In genomic region chr16:11980764-11981163, GRCm38 (mm10) we compare ENCODE assay signal across 10 mouse cellular contexts. TPM values are rescaled to one million over a fixed set of nuclear protein-coding genes. Genes with fewer than 3 reads are reported as not detected.
DNase-seq lines count a peak whose midpoint lies in the region; ATAC-seq and TF ChIP-seq lines count a peak whose summit lies in the region.
"Had no signal": no experiment of that assay in that cellular context is flagged by ENCODE, and none has a peak within 500 bp of the region (broad histone marks: within the 10 kb centered on the region; RNA-seq: fewer than 3 reads in every experiment).

No protein-coding gene starts in this region.

- no peak overlapping the region for H3K27ac ChIP-seq in hindbrain, embryonic 10.5 days
- H3K27ac ChIP-seq in hindbrain, embryonic 12.5 days: no peak overlapping the region
- no peak overlapping the region for H3K27ac ChIP-seq in thymus, adult 2 months (ENCODE audit: control insufficient read depth, insufficient read depth, low read length)
- H3K27ac ChIP-seq in forebrain, embryonic 13.5 days: no peak overlapping the region
- H3K27ac ChIP-seq: macrophage; stomach, embryonic 15.5 days had no signal

- H3K4me1 ChIP-seq in hindbrain, embryonic 10.5 days (replicated peaks): peaks cover 24% of the 10 kb centered on the region
- peaks cover 15% of the 10 kb centered on the region for H3K4me1 ChIP-seq in hindbrain, embryonic 12.5 days
- H3K4me1 ChIP-seq in E14TG2a.4 (replicated peaks; ENCODE audit: low read depth, low read length): peaks cover 18% of the 10 kb centered on the region
- peaks cover 3% of the 10 kb centered on the region for H3K4me1 ChIP-seq in lung, adult 2 months (ENCODE audit: control insufficient read depth, insufficient read depth, low read length)
- no peaks in the 10 kb centered on the region; the same call in 1 of the 2 replicates for H3K4me1 ChIP-seq in thymus, adult 2 months (replicated peaks; ENCODE audit: control insufficient read depth, insufficient read depth, low read length)
- H3K4me1 ChIP-seq in forebrain, embryonic 13.5 days: peaks cover 20% of the 10 kb centered on the region

- WGBS in hindbrain, embryonic 10.5 days: 18% methylated on average over 3 of the region's 3 CpGs
- WGBS in hindbrain, embryonic 12.5 days: 23% methylated on average over 3 of the region's 3 CpGs
- 19% methylated on average over 3 of the region's 3 CpGs for WGBS in lung, adult 2 months
- WGBS in thymus, adult 2 months: 25% methylated on average over 3 of the region's 3 CpGs
- 12% methylated on average over 3 of the region's 3 CpGs for WGBS in forebrain, embryonic 13.5 days

- no peak for TF ChIP-seq POLR2A in lung, adult 2 months (IDR thresholded peaks at IDR 0.05; ENCODE audit: borderline replicate concordance, extremely low read depth, low read depth, low read length)
- TF ChIP-seq POLR2A in thymus, adult 2 months (IDR thresholded peaks at IDR 0.05; ENCODE audit: control insufficient read depth, extremely low read depth, insufficient read depth, low read length, poor library complexity): no peak

- no peaks in the 10 kb centered on the region for H3K9me3 ChIP-seq in hindbrain, embryonic 10.5 days
- H3K9me3 ChIP-seq in hindbrain, embryonic 12.5 days (replicated peaks): no peaks in the 10 kb centered on the region
- H3K9me3 ChIP-seq in E14TG2a.4 (ENCODE audit: low read length): no peaks in the 10 kb centered on the region
- H3K9me3 ChIP-seq in forebrain, embryonic 13.5 days (replicated peaks): no peaks in the 10 kb centered on the region
- H3K9me3 ChIP-seq: stomach, embryonic 15.5 days had no signal

- H3K4me2 ChIP-seq in hindbrain, embryonic 12.5 days (replicated peaks): no peak overlapping the region
- no peak overlapping the region for H3K4me2 ChIP-seq in forebrain, embryonic 13.5 days
- H3K4me2 ChIP-seq: stomach, embryonic 15.5 days had no signal

- peaks cover 49% of the 10 kb centered on the region for H3K27me3 ChIP-seq in hindbrain, embryonic 10.5 days (ENCODE audit: insufficient read depth, poor library complexity, severe bottlenecking)
- H3K27me3 ChIP-seq in hindbrain, embryonic 12.5 days: peaks cover 52% of the 10 kb centered on the region
- H3K27me3 ChIP-seq in E14TG2a.4 (ENCODE audit: insufficient read depth, low read length): peaks cover 66% of the 10 kb centered on the region
- H3K27me3 ChIP-seq in thymus, adult 2 months (ENCODE audit: control insufficient read depth, insufficient read depth, low read length): peaks cover 8% of the 10 kb centered on the region
- H3K27me3 ChIP-seq in forebrain, embryonic 13.5 days: peaks cover 48% of the 10 kb centered on the region

- no peaks in the 10 kb centered on the region for H3K36me3 ChIP-seq in hindbrain, embryonic 10.5 days
- H3K36me3 ChIP-seq in hindbrain, embryonic 12.5 days: no peaks in the 10 kb centered on the region
- no peaks in the 10 kb centered on the region for H3K36me3 ChIP-seq in E14TG2a.4 (ENCODE audit: insufficient read depth, low read length)
- H3K36me3 ChIP-seq in thymus, adult 2 months (ENCODE audit: control insufficient read depth, insufficient read depth, low read length): no peaks in the 10 kb centered on the region
- H3K36me3 ChIP-seq in forebrain, embryonic 13.5 days (ENCODE audit: poor library complexity, severe bottlenecking): no peaks in the 10 kb centered on the region
- H3K36me3 ChIP-seq: stomach, embryonic 15.5 days had no signal

- H3K9ac ChIP-seq in hindbrain, embryonic 12.5 days: no peak overlapping the region
- no peak overlapping the region for H3K9ac ChIP-seq in forebrain, embryonic 13.5 days
- H3K9ac ChIP-seq: stomach, embryonic 15.5 days had no signal

- no peak for ATAC-seq in hindbrain, embryonic 12.5 days (ENCODE audit: low FRiP score)
- ATAC-seq in forebrain, embryonic 13.5 days: no peak

- peak; percentile 41 for TF ChIP-seq CTCF in E14TG2a.4 (conservative IDR thresholded peaks at IDR 0.05; ENCODE audit: low read length)
- 0 out of 2 replicates have a peak, but pooled peaks have one; percentile 9 for TF ChIP-seq CTCF in lung, adult 2 months (IDR thresholded peaks at IDR 0.05; ENCODE audit: insufficient read depth, low read length)
- TF ChIP-seq CTCF in thymus, adult 2 months (IDR thresholded peaks at IDR 0.05; ENCODE audit: borderline replicate concordance, control insufficient read depth, extremely low read depth, insufficient read depth, low read length, poor library complexity): no peak

- peak; percentile 25 for DNase-seq in hindbrain, embryonic 10.5 days (ENCODE audit: low spot score)
- peak; percentile 29 to 37 for DNase-seq in adrenal gland, adult 18-20 months (ENCODE audit: low spot score in 2 of 2)
- peak; percentile 47 for DNase-seq in heart, postnatal 4 days
- DNase-seq in lung, adult 2 months: no peak
- DNase-seq in thymus, adult 2 months: no peak

- no peak overlapping the region for H3K4me3 ChIP-seq in hindbrain, embryonic 10.5 days
- H3K4me3 ChIP-seq in hindbrain, embryonic 12.5 days: no peak overlapping the region
- H3K4me3 ChIP-seq in E14TG2a.4 (replicated peaks; ENCODE audit: low read length): no peak overlapping the region
- no peak overlapping the region for H3K4me3 ChIP-seq in lung, adult 2 months (replicated peaks; ENCODE audit: extremely low read depth, low read depth, low read length)
- no peak overlapping the region for H3K4me3 ChIP-seq in thymus, adult 2 months (ENCODE audit: control insufficient read depth, insufficient read depth, low read length)
- H3K4me3 ChIP-seq in forebrain, embryonic 13.5 days: no peak overlapping the region
- H3K4me3 ChIP-seq: stomach, embryonic 15.5 days had no signal

RNA-seq across cellular contexts. Expression of gene Shisa9, which starts 3.1 kb away (rescaled TPM):
- 0.76 and 1.1 TPM in 2 replicates for polyA plus RNA-seq in hindbrain, embryonic 10.5 days (2016; fragmentation: Nextera tagmentation; extraction: Ambion mirVana)
- 2.5 and 3.7 TPM in 2 replicates for polyA plus RNA-seq in hindbrain, embryonic 12.5 days (2016; fragmentation: Nextera tagmentation; extraction: Ambion mirVana)
- total RNA-seq in adrenal gland, adult 18-20 months (2021): 1 to 10 TPM; 4.3 to 5.5 TPM
- under 1 TPM; 0.21 to 0.54 TPM for total RNA-seq in heart, postnatal 4 days (2021)
- 0.70 and 0.86 TPM in 2 replicates for polyA plus RNA-seq in lung, adult 2 months (2012; rRNA removed)
- polyA plus RNA-seq in thymus, adult 2 months (2012; rRNA removed): 1.3 TPM in 2 replicates
- 1.9 and 2.1 TPM in 2 replicates for polyA plus RNA-seq in forebrain, embryonic 13.5 days (2015; fragmentation: Nextera tagmentation; extraction: Ambion mirVana)

Comparison
In these comparisons a context has a peak if more than half of its experiments do, and no peak if none do; other contexts are left out.
1. DNase-seq: peak in hindbrain, embryonic 10.5 days (single experiment), adrenal gland, adult 18-20 months (2 of 2) and heart, postnatal 4 days (single experiment); none in lung, adult 2 months (single experiment) and thymus, adult 2 months (single experiment).